Mouse (Mus musculus): ENCODE results near the gene Fbxl13. TPM values are rescaled to one million over a fixed set of nuclear protein-coding genes. Genes with fewer than 3 reads are reported as not detected.

Gene Fbxl13
- total and polyA plus RNA-seq, 3 experiments: 0.13 to 0.23 TPM; not detected in 1

DNA sequence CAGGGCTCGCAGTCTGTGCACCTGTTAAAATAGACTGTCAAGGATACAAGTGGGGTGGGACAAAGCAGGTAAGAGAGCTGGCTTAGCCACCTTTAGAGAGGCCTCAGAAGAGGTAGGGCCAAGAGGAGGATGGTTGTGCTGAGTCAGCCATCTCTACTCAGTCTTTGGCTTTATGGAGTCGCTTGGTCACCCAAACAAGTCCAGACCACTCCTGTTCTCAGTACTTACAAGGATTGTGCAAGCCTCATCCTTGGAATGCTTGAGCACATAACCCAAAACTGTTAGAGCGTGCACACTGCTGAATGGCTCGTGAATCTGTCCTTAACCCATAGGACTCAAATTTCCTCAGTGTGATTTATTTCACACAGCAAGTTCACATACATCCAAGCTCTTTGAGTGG lies 91.7 kb downstream of the Fbxl13 start:
- Histone ChIP-seq H3K36me3 (ENCODE audit: control insufficient read depth in 1 of 2, insufficient read depth in 2 of 2, low read length in 2 of 2) (no peaks in the 10 kb centered on the region), H3K4me1 (ENCODE audit: control insufficient read depth in 1 of 2, insufficient read depth in 2 of 2, low read length in 2 of 2) (no peaks in the 10 kb centered on the region), H3K4me3 (ENCODE audit: control insufficient read depth in 1 of 2, insufficient read depth in 1 of 2, low read depth in 2 of 2, low read length in 2 of 2) (no peak overlapping the region), H3K9me3 (replicated peaks; ENCODE audit: insufficient read depth, low read length) (no peaks in the 10 kb centered on the region), H3K27ac (ENCODE audit: control insufficient read depth, low read depth, low read length) (no peak overlapping the region), H3K79me2 (ENCODE audit: control insufficient read depth, insufficient read depth, low read length, poor library complexity) (no peaks in the 10 kb centered on the region), H3K27me3 (ENCODE audit: control insufficient read depth in 1 of 2, insufficient read depth in 2 of 2, low read length in 2 of 2) (peaks cover 0 to 14% of the 10 kb centered on the region in 2 experiments), H3K9ac (ENCODE audit: control insufficient read depth, low read depth, low read length, poor library complexity, severe bottlenecking) (no peak overlapping the region)
- TF ChIP-seq BHLHE40 (IDR thresholded peaks at IDR 0.05; ENCODE audit: borderline replicate concordance, low read depth, low read length) (no peak), POLR2AphosphoS2 (IDR thresholded peaks at IDR 0.05; ENCODE audit: low read length) (no peak), CHD1 (IDR thresholded peaks at IDR 0.05; ENCODE audit: low read depth, low read length) (no peak), TBP (IDR thresholded peaks at IDR 0.05; ENCODE audit: low read depth, low read length) (no peak)
- no peak for DNase-seq (ENCODE audit: low read depth, low spot score)

- Histone ChIP-seq H3K9ac (ENCODE audit: control insufficient read depth, low read depth, low read length, poor library complexity, severe bottlenecking) (no peak overlapping the region), H3K4me3 (ENCODE audit: control insufficient read depth in 1 of 2, insufficient read depth in 1 of 2, low read depth in 2 of 2, low read length in 2 of 2) (no peak overlapping the region), H3K9me3 (replicated peaks; ENCODE audit: insufficient read depth, low read length) (no peaks in the 10 kb centered on the region), H3K79me2 (ENCODE audit: control insufficient read depth, insufficient read depth, low read length, poor library complexity) (no peaks in the 10 kb centered on the region), H3K27me3 (ENCODE audit: control insufficient read depth in 1 of 2, insufficient read depth in 2 of 2, low read length in 2 of 2) (peaks cover 0 to 8% of the 10 kb centered on the region in 2 experiments; a peak in 3 of 4 replicates), H3K4me1 (ENCODE audit: control insufficient read depth in 1 of 2, insufficient read depth in 2 of 2, low read length in 2 of 2) (no peaks in the 10 kb centered on the region), H3K27ac (ENCODE audit: control insufficient read depth, low read depth, low read length) (no peak overlapping the region), H3K36me3 (ENCODE audit: control insufficient read depth in 1 of 2, insufficient read depth in 2 of 2, low read length in 2 of 2) (no peaks in the 10 kb centered on the region)
- no peak for TF ChIP-seq POLR2AphosphoS5 (IDR thresholded peaks at IDR 0.05; ENCODE audit: borderline replicate concordance, low read depth, low read length)
- TF ChIP-seq CHD2 (IDR thresholded peaks at IDR 0.05; ENCODE audit: low read length): no peak
- no peak for TF ChIP-seq USF2 (IDR thresholded peaks at IDR 0.05; ENCODE audit: borderline replicate concordance in 1 of 2, insufficient read depth in 1 of 2, low read depth in 1 of 2, low read length in 2 of 2)
- no peak for TF ChIP-seq TBP (IDR thresholded peaks at IDR 0.05; ENCODE audit: low read depth, low read length)
- no peak for TF ChIP-seq ETS1 (IDR thresholded peaks at IDR 0.05; ENCODE audit: low read depth, low read length)
- no peak for TF ChIP-seq POLR2AphosphoS2 (IDR thresholded peaks at IDR 0.05; ENCODE audit: low read length)
- no peak for TF ChIP-seq POLR2A (IDR thresholded peaks at IDR 0.05; ENCODE audit: control insufficient read depth in 1 of 2, insufficient read depth in 1 of 2, low read depth in 1 of 2, low read length in 2 of 2, poor library complexity in 1 of 2)
- DNase-seq (ENCODE audit: low read depth, low spot score): no peak
Measured at GRCm38 (mm10) chr5:21547005-21547404, 98.4 kb downstream of the Fbxl13 start.

- H3K4me3 ChIP-seq (ENCODE audit: control insufficient read depth in 1 of 2, insufficient read depth in 1 of 2, low read depth in 2 of 2, low read length in 2 of 2): no peak overlapping the region
- H3K36me3 ChIP-seq (ENCODE audit: control insufficient read depth in 1 of 2, insufficient read depth in 2 of 2, low read length in 2 of 2): no peaks in the 10 kb centered on the region
- TF ChIP-seq BHLHE40 (IDR thresholded peaks at IDR 0.05; ENCODE audit: borderline replicate concordance, low read depth, low read length) (no peak), NRF1 (IDR thresholded peaks at IDR 0.05; ENCODE audit: insufficient read depth, low read depth, low read length, poor library complexity, severe bottlenecking) (no peak), POLR2AphosphoS2 (IDR thresholded peaks at IDR 0.05; ENCODE audit: low read length) (no peak), SMC3 (IDR thresholded peaks at IDR 0.05; ENCODE audit: low read depth, low read length) (no peak), RAD21 (IDR thresholded peaks at IDR 0.05; ENCODE audit: low read depth, low read length) (no peak), TAL1 (IDR thresholded peaks at IDR 0.05; ENCODE audit: low read length) (no peak), GATA1 (IDR thresholded peaks at IDR 0.05; ENCODE audit: low read depth, low read length) (no peak), KAT2A (conservative IDR thresholded peaks at IDR 0.05; ENCODE audit: low read depth, low read length) (no peak), POLR2A (IDR thresholded peaks at IDR 0.05; ENCODE audit: control insufficient read depth in 1 of 2, insufficient read depth in 1 of 2, low read depth in 1 of 2, low read length in 2 of 2, poor library complexity in 1 of 2) (no peak), CHD2 (IDR thresholded peaks at IDR 0.05; ENCODE audit: low read length) (no peak), POLR2AphosphoS5 (IDR thresholded peaks at IDR 0.05; ENCODE audit: borderline replicate concordance, low read depth, low read length) (no peak), MAX (IDR thresholded peaks at IDR 0.05; ENCODE audit: low read length) (no peak), NELFE (IDR thresholded peaks at IDR 0.05; ENCODE audit: low read depth, low read length) (no peak), MAZ (IDR thresholded peaks at IDR 0.05; ENCODE audit: low read depth, low read length) (no peak), TCF12 (IDR thresholded peaks at IDR 0.05; ENCODE audit: low read depth, low read length) (no peak), CHD1 (IDR thresholded peaks at IDR 0.05; ENCODE audit: low read depth, low read length) (no peak), TBP (IDR thresholded peaks at IDR 0.05; ENCODE audit: low read depth, low read length) (no peak), USF2 (IDR thresholded peaks at IDR 0.05; ENCODE audit: borderline replicate concordance in 1 of 2, insufficient read depth in 1 of 2, low read depth in 1 of 2, low read length in 2 of 2) (no peak), USF1 (IDR thresholded peaks at IDR 0.05; ENCODE audit: low read depth, low read length) (no peak)
- peaks cover 0 to 11% of the 10 kb centered on the region in 2 experiments; a peak in 3 of 4 replicates for H3K27me3 ChIP-seq (ENCODE audit: control insufficient read depth in 1 of 2, insufficient read depth in 2 of 2, low read length in 2 of 2)
- no peak overlapping the region for H3K27ac ChIP-seq (ENCODE audit: control insufficient read depth, low read depth, low read length)
- no peak for DNase-seq (ENCODE audit: low read depth, low spot score)
- no peak overlapping the region for H3K9ac ChIP-seq (ENCODE audit: control insufficient read depth, low read depth, low read length, poor library complexity, severe bottlenecking)
- no peaks in the 10 kb centered on the region for H3K79me2 ChIP-seq (ENCODE audit: control insufficient read depth, insufficient read depth, low read length, poor library complexity)
- H3K4me1 ChIP-seq (ENCODE audit: control insufficient read depth in 1 of 2, insufficient read depth in 2 of 2, low read length in 2 of 2): no peaks in the 10 kb centered on the region
- no peaks in the 10 kb centered on the region for H3K9me3 ChIP-seq (replicated peaks; ENCODE audit: insufficient read depth, low read length)
Measured at GRCm38 (mm10) chr5:21545786-21546185, 99.6 kb downstream of the Fbxl13 start.
